Mouse (Mus musculus) adrenal gland, adult (tissue): ENCODE measurements around the gene Igsf3.

Experiments used
- DNase-seq, 2 experiments: peaks; one replicate each; pipeline ENCODE4 v3.0.0; 2022 to 2023; ENCODE audit warnings: low spot score in 1 of 2; ENCODE audit not compliant: inconsistent age in 2 of 2

Igsf3 gene

GRCm38 (mm10) chr3:101372345-101372980 is 4.4 kb upstream of the Igsf3 start:
- peak; percentile 65 to 86 for DNase-seq

DNA sequence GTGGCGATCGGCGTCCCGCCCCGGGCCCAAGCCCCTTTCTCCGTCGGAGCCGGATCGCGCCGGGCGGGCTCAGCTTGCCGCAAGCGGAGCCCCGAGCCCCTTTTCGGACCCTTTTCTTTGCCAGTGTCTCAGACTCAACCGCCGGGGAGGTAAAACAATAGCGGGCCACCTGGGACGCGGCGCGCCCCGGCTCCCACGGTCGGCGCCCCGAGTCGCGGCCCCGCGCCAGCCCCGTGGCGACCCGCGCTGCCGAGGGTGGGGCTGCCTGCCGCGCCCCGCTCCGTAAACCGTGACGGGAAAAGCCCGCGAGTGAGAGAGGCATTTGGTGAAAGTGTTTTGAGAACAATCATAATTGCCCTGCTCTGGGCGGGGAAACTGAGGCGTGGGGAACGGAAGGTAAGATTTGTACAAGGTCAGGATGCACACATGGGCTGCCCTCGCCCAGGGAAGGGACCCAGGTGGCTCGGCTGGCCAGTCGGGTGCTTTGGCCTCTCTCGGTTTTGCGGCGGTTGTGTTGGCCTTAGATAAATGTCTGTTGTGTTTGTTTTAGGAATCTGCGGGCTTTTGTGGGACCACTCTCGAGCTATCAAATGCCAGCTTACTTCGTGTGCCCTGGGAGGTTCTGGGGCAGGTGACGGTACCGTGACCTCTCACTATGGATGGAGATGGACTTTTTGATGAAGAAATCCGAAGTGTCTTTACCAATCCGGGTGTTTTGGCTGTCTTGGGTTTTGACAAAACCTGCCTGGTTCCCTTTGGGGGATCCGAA is 557 bp downstream of the Igsf3 start:
- peak in 1 of 2 experiments; percentile 67 for DNase-seq

- peak in 1 of 2 experiments; percentile 57 for DNase-seq
Measured at GRCm38 (mm10) chr3:101378102-101378501, 1.2 kb downstream of the Igsf3 start.

DNA sequence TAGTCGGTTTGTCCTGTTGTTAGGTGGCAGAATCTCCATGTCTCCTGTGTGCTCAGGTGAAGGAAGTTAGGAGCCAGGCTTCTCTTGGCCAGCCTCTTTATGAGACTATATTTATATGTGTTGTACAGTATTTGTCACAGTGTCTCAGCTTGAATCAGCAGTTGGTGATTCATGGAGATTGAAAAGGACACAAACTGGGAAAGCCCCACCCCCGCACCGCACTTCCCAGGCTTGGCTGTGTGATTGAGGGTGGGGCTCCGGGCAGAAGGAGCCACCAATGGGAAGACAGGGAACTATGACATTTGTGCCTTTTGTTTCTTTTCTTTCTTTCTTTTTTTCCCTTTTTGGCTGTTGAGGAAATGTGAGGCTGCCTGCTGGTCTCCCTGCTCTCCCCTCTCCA is 2.9 kb downstream of the Igsf3 start:
- peak; percentile 69 to 70 for DNase-seq

GRCm38 (mm10) chr3:101381691-101382090 is 4.8 kb downstream of the Igsf3 start:
- DNase-seq, result no peak

DNA sequence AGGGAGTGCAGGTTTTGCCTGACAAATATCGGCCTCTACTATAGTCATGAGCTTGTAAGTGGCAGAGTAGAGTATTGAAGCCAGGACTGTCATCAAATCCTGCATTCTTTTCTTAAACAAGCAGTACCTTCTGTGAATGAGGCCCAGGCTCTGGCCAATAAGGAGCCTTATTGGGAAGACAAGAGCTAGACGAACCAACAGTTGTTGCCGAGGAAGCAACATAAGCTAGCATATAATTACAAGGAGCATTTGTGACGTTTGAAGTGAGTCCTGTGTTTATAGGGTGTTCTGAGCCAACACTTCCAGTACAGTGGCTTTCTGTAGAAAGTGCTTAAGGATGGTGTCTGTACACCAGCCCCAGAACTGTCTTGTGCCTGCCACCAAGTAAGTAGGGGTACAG is 5.9 kb downstream of the Igsf3 start:
- no peak for DNase-seq

DNA sequence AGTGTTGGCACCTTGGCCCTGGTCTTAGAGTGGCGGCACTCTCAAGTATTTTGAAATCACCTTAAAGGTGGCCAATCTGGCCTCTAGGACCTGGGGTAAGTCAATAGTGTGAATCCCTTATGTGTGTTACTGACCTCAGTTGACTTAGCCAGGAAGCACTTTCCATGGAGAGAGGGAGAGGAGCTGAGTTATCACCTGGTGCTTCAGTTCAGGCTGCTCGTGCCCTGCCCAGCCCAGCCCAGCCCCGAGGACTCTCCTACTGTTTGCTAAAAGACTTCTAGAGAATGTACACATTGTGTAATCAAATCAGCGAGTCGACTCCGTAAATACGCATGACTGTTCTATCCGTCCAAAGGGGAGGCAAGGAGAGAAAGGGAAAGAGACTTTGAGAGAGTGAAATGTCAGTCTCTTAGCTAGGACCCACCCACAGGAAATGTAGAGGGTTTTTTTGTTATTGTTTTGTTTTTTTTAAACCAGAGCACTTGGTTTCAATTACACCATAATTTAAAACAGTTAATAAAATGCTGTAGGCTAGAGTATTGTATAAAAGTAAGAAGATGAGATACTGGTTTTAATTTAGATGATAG is 9.6 kb downstream of the Igsf3 start:
- no peak for DNase-seq

DNA sequence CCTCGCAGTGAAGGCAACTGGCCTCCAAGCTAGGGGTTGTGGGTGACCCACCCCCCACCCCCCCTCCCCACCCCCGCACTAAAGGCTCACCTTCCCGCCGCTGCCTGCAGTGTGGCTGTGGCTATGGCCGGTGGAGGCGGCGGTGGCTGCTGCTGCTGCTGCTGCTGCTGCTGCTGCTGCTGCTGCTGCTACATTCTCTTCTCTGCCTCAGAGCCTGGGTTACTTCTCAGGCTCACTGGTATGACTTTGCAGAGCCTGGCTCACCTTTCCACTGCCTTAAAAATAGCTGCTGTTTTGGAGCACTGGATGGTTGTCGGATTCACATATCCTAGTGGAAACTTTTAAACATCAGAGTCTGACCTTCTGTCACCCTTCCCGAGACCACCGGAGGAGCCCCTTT is 11.0 kb downstream of the Igsf3 start:
- DNase-seq, result no peak

- DNase-seq, result no peak
Measured at GRCm38 (mm10) chr3:101389566-101389965, 12.7 kb downstream of the Igsf3 start.

DNA sequence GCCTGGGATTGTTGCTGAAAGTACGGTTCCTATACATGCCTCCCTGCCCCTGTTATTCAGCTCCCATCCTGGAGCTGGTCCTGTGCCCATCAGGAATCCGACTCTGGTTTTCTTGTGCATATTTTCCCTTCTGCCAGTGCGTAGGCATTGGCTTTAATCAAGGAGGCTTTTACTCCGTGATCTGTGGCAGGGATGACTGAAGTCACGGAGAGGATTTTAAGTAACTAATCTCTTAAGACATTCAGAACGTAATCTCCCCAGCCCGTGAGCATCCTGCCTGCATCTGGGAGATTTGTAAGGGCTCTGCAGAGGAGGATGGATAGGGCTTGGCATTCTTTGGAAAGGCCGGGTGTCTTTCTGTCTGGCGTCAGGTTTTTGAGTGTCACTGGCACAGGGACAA is 13.6 kb downstream of the Igsf3 start:
- no peak for DNase-seq

GRCm38 (mm10) chr3:101391991-101392390 is 15.1 kb downstream of the Igsf3 start:
- no peak for DNase-seq

DNA sequence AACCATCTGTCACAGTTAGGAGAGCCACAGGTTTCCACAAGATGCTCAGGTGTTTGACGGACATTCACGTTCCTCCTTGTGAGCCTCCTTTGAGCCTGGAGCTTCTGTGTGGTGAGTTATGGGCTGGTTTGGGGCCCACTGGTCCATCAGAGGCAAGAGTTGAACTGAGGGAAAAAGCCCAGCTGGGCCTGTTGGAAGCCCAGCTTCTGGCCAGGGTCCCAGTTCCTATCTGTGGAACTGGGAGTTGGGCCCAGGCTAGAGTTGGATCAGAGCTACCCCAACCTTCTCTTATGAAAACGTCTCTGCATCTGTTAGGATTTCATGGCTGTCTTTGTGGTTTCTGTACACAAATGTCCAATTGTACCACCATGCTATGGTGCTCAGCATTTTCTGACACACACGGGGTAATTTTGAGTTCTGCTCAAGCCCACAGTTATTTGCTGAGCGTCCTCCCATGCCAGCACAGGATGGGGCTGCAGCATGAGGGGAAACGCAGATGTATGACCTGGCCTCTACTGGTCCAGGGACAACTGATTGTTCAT is 16.3 kb downstream of the Igsf3 start:
- no peak for DNase-seq

- no peak for DNase-seq
Measured at GRCm38 (mm10) chr3:101393659-101394539, 17.0 kb downstream of the Igsf3 start.

DNA sequence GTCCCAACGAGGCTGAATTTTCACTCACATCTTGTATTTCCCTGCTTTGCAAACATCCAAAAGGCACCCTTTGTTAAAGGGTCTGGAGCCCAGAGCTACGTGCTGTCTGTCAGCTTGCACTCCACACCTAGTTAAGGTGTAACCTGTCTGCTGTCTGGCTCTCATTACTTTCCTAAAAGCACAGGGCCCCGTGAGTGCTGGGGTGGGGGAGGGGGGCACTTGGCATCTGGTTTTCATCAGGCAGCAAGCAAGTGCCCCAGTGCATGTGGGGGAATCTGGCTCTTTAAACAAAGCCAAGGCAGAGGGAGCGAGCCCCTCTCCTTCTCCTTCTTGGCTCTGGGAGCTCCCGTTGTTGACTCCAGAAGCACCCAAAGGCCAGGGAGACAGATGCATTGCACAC is 18.5 kb downstream of the Igsf3 start:
- no peak for DNase-seq

DNA sequence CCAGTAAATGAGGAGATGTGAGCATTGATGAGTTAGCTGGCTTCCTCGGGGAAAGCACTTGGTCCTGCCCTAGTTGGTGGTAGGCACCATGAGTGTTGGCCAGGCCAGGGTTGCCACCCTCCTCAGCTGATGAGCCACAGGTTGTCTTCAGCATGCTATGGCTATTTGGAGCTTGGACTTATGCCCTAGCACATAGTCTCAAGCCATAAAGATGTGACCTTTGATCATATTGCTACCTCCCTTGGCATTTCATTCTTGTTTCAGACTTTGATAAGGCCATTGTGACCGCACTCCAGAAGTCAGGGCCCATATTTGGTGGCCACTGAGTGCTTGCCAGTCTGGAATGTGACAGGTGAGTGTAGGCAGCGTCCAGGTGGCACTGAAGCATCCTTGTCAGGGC is 19.2 kb downstream of the Igsf3 start:
- no peak for DNase-seq

- DNase-seq, result no peak
Measured at GRCm38 (mm10) chr3:101396726-101397263, 19.9 kb downstream of the Igsf3 start.

GRCm38 (mm10) chr3:101397422-101397821 is 20.5 kb downstream of the Igsf3 start:
- DNase-seq, result no peak

GRCm38 (mm10) chr3:101398071-101398786 is 21.3 kb downstream of the Igsf3 start:
- peak; percentile 80 to 87 for DNase-seq

DNA sequence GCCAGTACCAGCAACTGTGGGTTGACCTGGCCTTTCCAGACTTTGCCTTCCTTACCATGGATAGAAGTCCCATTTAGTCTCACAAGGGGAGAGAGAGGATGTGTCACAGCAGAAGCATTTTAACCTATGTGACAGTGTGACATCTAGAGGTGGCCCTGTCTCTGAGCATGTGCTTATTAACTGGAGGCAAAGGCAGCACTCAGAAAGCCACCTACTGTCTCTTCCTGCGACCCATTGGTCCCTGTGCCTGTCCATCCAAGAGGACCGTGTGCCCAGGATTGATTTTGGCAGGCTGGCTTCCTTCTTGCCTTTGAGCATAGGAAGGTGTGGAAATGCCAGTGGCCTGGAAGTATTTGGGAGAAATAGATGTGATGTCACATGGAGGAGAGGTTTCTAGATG is 22.0 kb downstream of the Igsf3 start:
- DNase-seq, result peak in 1 of 2 experiments; percentile 34

- DNase-seq, result peak in 1 of 2 experiments; percentile 41
Measured at GRCm38 (mm10) chr3:101401501-101401900, 24.6 kb downstream of the Igsf3 start.
